Mouse (Mus musculus): ENCODE data around the gene Olfr206.
"Not testable (repeated sequence)": the region's sequence is repeated elsewhere in the genome, so short reads cannot be mapped to it uniquely, and the experiment has no call there.

Gene Olfr206

GRCm38 (mm10) chr16:59349146-59349545 is at the start of gene Olfr206:
Gene Olfr206, minus strand, starts transcription at chr16:59349246.
- no peak for DNase-seq (ENCODE audit: low spot score)

DNA sequence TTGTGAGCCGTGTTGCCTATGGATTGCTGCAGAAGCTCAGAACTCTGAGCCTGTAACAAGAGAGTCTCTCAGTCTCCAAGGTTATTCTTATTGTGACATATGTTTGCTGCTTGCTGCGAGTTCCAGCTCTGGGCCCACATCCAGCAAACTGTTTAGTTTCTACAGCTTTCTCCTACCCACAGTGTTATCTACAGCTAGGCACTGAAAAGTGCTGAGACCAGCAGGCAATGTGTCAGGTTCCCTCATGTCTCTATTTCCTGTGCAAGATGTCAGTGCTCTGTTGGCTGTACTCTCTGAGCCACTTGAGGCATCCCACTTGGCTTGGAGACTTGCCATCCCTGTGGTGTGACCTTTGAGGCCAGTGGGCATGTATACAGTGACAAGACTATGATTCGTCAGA is 44.3 kb upstream of the Olfr206 start:
- peak; percentile 64 for DNase-seq (ENCODE audit: low spot score)

DNA sequence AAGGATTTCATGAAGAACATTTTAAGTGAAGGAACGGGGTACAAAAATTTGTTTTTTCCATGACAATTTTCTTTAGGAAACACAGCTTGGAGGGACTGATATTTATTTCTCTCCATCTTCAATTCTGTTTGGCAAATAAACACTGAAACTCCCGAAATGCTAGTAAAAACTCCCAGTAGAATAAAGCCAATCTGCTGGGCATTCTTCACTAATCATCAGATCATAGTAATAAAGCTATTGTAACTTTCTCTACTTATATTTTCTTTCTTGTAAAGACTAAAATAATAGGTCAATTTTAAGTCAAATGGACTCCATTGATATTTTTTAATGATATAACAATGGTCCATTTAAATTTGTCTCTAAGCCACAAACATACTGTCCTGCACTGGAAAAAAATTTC is 14.8 kb upstream of the Olfr206 start, which contains the start of gene Olfr209:
Olfr209 (minus strand) TSS at position 101 of the 400 bp plus-strand sequence.
- DNase-seq (ENCODE audit: low spot score), result no peak

DNA sequence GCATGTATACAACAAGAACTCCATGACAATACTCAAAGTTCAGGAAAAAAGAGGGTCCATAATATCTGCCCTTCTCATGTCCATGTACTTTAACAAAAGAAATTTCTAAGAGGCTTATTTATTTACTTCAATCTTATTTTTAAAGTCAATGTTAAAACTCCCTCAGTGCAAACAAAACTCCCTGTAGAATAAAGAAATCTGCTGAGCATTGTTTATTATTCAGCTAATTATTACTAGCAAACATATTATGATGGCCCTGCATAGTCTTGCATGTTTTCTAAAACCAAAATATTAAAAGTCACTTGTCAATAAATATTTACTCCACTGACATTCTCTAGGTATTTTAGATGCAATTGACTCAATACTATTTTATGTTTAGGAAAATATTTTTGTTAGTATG is 18.0 kb downstream of the Olfr206 start, which contains the start of gene Olfr205:
Olfr205 (minus strand) TSS at position 101 of the 400 bp plus-strand sequence.
- no peak for DNase-seq (ENCODE audit: low spot score)

DNA sequence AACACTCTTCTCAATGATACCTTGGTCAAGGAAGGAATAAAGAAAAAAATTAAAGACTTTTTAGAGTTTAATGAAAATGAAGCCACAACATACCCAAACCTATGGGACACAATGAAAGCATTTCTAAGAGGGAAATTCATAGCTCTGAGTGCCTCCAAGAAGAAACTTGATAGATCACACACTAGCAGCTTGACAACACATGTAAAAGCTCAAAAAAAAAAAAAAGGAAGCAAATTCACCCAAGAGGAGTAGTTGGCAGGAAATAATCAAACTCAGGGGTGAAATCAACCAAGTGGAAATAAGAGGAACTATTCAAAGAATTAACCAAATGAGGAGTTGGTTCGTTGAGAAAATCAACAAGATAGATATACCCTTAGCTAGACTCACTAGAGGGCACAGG is 25.8 kb downstream of the Olfr206 start:
- DNase-seq (ENCODE audit: low spot score), result not testable (repeated sequence)

DNA sequence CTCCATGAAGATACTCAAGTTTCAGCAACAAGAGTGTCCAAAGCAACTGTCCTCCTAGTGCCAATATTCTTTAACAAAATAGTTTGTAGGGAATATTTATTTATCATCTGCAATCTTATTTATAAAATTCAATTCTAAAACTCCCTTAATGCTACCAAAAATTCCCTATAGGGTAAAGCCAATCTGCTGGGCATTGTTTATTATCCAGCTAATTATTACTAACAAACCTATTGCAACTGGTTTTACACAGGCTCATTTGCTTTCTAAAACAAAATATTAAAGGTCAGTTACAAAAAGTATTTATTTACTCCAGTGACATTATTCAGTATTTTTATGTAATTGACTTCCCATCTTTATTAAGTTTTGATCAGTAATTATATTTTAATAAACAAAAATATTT is 30.9 kb downstream of the Olfr206 start, which contains the start of gene Olfr204:
Olfr204 (minus strand) TSS at position 101 of the 400 bp plus-strand sequence.
- DNase-seq (ENCODE audit: low spot score), result no peak

- DNase-seq (ENCODE audit: low spot score), result no peak
These were observed 50.5 kb downstream of the Olfr206 start, which contains the start of gene Olfr203 for GRCm38 (mm10) chr16:59298581-59298980. Gene Olfr203, plus strand, starts transcription at chr16:59298881.
